Mouse (Mus musculus) erythroblast, embryonic 14.5 days (primary cell): ENCODE measurements around the gene Fmo5. TPM values are rescaled to one million over a fixed set of nuclear protein-coding genes. Genes with fewer than 3 reads are reported as not detected.

Source experiments
- H3K27me3 ChIP-seq: 2 replicates; pipeline ENCODE4 v1.6.1; 2012; ENCODE audit warnings: inconsistent platforms; ENCODE audit not compliant: control insufficient read depth
- H3K36me3 ChIP-seq: 2 replicates; pipeline ENCODE4 v1.6.1; 2012; ENCODE audit warnings: mild to moderate bottlenecking, inconsistent platforms; ENCODE audit not compliant: control insufficient read depth
- H3K4me1 ChIP-seq: 2 replicates; pipeline ENCODE4 v1.6.1; 2012; ENCODE audit warnings: inconsistent platforms; ENCODE audit not compliant: control insufficient read depth
- H3K4me3 ChIP-seq: replicated peaks from 2 replicates; pipeline ENCODE3; 2012; ENCODE audit warnings: moderate library complexity, mild to moderate bottlenecking, inconsistent platforms
- H3K9me3 ChIP-seq: 2 replicates; pipeline ENCODE4 v1.6.1; 2012; ENCODE audit warnings: low read length, inconsistent platforms, mixed read lengths; ENCODE audit not compliant: control insufficient read depth
- GATA1 ChIP-seq: IDR thresholded peaks from 2 replicates; pipeline ENCODE4 v1.6.1; 2012; ENCODE audit warnings: low read length, inconsistent platforms, mixed read lengths
- TAL1 ChIP-seq: IDR thresholded peaks from 3 replicates; pipeline ENCODE4 v1.6.1; 2012; ENCODE audit warnings: low read length, inconsistent platforms, mixed read lengths
- polyA plus RNA-seq: library from polyadenylated mRNA; stranded (reverse); fragments of >175 nt; gene quantifications from 2 replicates; pipeline ENCODE4 v1.2.3, GENCODE M21; 2012

Gene Fmo5
- polyA plus RNA-seq, 1 experiment = 0.03 TPM

GRCm38 (mm10) chr3:97701198-97701597, 72.6 kb downstream of the Fmo5 start:
- TF ChIP-seq TAL1 = no peak
- Histone ChIP-seq H3K36me3 (no peaks in the 10 kb centered on the region), H3K27me3 (no peaks in the 10 kb centered on the region), H3K4me1 (no peaks in the 10 kb centered on the region), H3K9me3 (no peaks in the 10 kb centered on the region), H3K4me3 (no peak overlapping the region)

GRCm38 (mm10) chr3:97702448-97703080, 74.0 kb downstream of the Fmo5 start:
- no peak for TF ChIP-seq TAL1
- TF ChIP-seq GATA1 = no peak

More at GRCm38 (mm10) chr3:97702448-97703080, 74.0 kb downstream of the Fmo5 start:
- no peaks in the 10 kb centered on the region for H3K36me3 ChIP-seq
- H3K27me3 ChIP-seq = no peaks in the 10 kb centered on the region
- H3K4me3 ChIP-seq = no peak overlapping the region
- no peaks in the 10 kb centered on the region for H3K4me1 ChIP-seq
- H3K9me3 ChIP-seq = no peaks in the 10 kb centered on the region

Other genes starting within 250 kb of the Fmo5 start
- gene Olfr1402, start 206.8 kb upstream of the Fmo5 start, polyA plus RNA-seq = not detected in 2 replicates
- 0.50 and 0.57 TPM in 2 replicates for gene Chd1l, start 18.6 kb upstream of the Fmo5 start, polyA plus RNA-seq
- gene Prkab2, start 29.4 kb downstream of the Fmo5 start, polyA plus RNA-seq = 0.01 TPM in 1 of 2 replicates, not detected in the other
- not detected in 2 replicates for gene Gm17651, start 45.9 kb downstream of the Fmo5 start, polyA plus RNA-seq